Mouse (Mus musculus): ENCODE measurements at regions not wholly inside any gene's neighbourhood (a gene's known extent, or its start where the extent isn't known, plus 50 kb on each side); places are given as distances from the start of the nearest gene placed in this dataset.

- TF ChIP-seq CTCF (IDR thresholded peaks at IDR 0.05; ENCODE audit: low read depth) (no peak), EP300 (IDR thresholded peaks at IDR 0.05; ENCODE audit: low read depth) (no peak)
Observed at GRCm38 (mm10) chr8:125325736-125326135, 243.9 kb downstream of the Sipa1l2 start.

All from heart, postnatal 0 days (tissue).